Mouse (Mus musculus) left cerebral cortex, postnatal 10 days (tissue): ENCODE measurements around the gene Csta1. TPM values are rescaled to one million over a fixed set of nuclear protein-coding genes. Genes with fewer than 3 reads are reported as not detected.

ENCODE experiments used
- DNase-seq, 2 experiments: peaks; one replicate each; pipeline ENCODE4 v3.0.0; 2021 to 2022; ENCODE audit warnings: low spot score in 2 of 2, mixed read lengths in 1 of 2; ENCODE audit errors: extremely low spot score in 1 of 2
- intact Hi-C: fragments of 180-260 bp; cut with DNase I; formaldehyde crosslinking; loops from one replicate; pipeline ENCODE4 v1.15.1; 2025
- total RNA-seq, 2 experiments: library from RNA; stranded (reverse); gene quantifications; 2 replicates each; pipeline ENCODE4 v1.2.3; 2021

The Csta1 gene
- total RNA-seq, 2 experiments from 2014 or later: not detected

- no peak for DNase-seq
- intact Hi-C loops: no loop called here
These were observed 58.5 kb downstream of the Csta1 start for GRCm38 (mm10) chr16:36072410-36073011.

GRCm38 (mm10) chr16:36071450-36072379 lies 59.3 kb downstream of the Csta1 start, which contains the start of the genes Fam162a and Ccdc58:
Gene Fam162a (minus strand): TSS chr16:36071594.
Gene Ccdc58 (plus strand): TSS chr16:36071685.
- intact Hi-C loops: no loop called here
- DNase-seq: peak; percentile 90 to 96

GRCm38 (mm10) chr16:36071071-36071449 lies 60.0 kb downstream of the Csta1 start:
- no peak for DNase-seq
- intact Hi-C loops: no loop called here

Other genes with a start within 250 kb of the Csta1 start
- 1 to 10 TPM; 1.7 to 2.9 TPM for gene Parp9, start 192.8 kb downstream of the Csta1 start, total RNA-seq
- 1 to 10 TPM; 1.8 to 2.1 TPM for gene Dtx3l, start 192.1 kb downstream of the Csta1 start, total RNA-seq
- 100 to 1,000 TPM in 1 of 2 experiments, 10 to 100 TPM in 1; 92.4 to 104 TPM for gene Kpna1, start 152.5 kb downstream of the Csta1 start, total RNA-seq
- 1 to 10 TPM; 4.7 to 5.7 TPM for gene Wdr5b, start 90.1 kb downstream of the Csta1 start, total RNA-seq
- gene Fam162a, start 59.6 kb downstream of the Csta1 start, total RNA-seq: 10 to 100 TPM; 68.0 to 72.2 TPM
- 10 to 100 TPM; 20.0 to 23.5 TPM for gene Ccdc58, start 59.6 kb downstream of the Csta1 start, total RNA-seq
- not detected for gene Stfa2l1, start 25.6 kb upstream of the Csta1 start, total RNA-seq
- not detected for gene Gm5483, start 53.0 kb upstream of the Csta1 start, total RNA-seq
- gene Gm5416, start 79.2 kb upstream of the Csta1 start, total RNA-seq: not detected
- gene 2010005H15Rik, start 90.2 kb upstream of the Csta1 start, total RNA-seq: not detected
- not detected for gene Stfa1, start 145.7 kb upstream of the Csta1 start, total RNA-seq
- gene BC117090, start 203.1 kb upstream of the Csta1 start, total RNA-seq: not detected
- gene BC100530, start 236.5 kb upstream of the Csta1 start, total RNA-seq: not detected